Mouse (Mus musculus): Measurements from ENCODE around the gene Pid1. TPM values are rescaled to one million over a fixed set of nuclear protein-coding genes. Genes with fewer than 3 reads are reported as not detected.

The Pid1 gene
- total and polyA plus RNA-seq, 3 experiments, result not detected

DNA sequence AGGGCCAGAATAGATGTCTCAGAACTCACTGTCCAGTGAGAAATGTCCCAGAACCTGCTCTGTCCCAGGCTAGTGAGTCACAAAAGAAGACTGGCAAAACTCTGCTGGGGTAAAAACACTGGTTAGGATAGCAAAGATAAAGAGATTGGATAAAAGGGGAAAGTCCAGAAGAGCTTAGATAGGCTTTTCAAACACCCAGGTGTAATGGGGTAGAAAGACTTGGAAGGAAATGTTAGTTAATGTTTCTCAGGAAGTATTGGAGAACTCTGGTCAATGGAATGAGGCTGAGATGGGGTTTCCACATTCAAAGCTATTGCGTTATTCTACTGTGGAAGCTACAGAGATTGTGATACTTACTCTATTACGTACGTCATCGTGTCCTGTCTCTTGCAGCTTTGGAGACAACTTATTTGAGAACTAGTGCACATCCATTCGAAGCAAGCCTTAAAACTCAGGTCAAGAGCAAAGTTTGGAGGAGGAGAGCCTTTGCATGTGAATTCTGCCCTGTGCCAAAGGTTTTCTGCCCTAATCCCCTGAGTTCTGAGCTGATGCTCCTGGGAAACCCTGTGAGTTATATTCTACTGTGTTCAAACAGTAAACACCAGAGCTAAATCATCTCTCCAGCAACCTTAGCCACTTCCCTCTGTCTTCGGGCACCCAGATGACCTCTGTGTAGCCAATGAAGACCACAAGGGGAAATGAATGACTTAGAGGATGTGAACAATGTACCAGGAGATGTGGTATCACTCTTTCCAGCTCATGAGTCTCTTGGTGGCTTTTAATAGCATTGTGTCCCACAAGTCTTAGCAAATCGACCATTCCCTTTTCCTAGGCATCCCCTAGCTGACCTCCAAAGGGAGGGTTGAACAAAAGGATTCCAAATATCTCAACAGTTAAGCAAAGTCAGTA, 1.0 kb downstream of the Pid1 start:
- H3K4me1 ChIP-seq (ENCODE audit: control insufficient read depth in 1 of 2, insufficient read depth in 2 of 2), result peaks cover 3 to 28% of the 10 kb centered on the region in 2 experiments; a peak in 2 of 4 replicates
- H3K9ac ChIP-seq (ENCODE audit: insufficient read depth, low read depth), result no peak overlapping the region
- H3K79me2 ChIP-seq (replicated peaks; ENCODE audit: control insufficient read depth, extremely low read depth, insufficient read depth, poor library complexity, severe bottlenecking), result no peaks in the 10 kb centered on the region
- no peaks in the 10 kb centered on the region for H3K9me3 ChIP-seq (replicated peaks; ENCODE audit: low read length)
- dilution Hi-C loops (cut with MboI; ENCODE audit: extremely low pct_ligation_motif_present, extremely low pct_unique_long_range_greater_than_20kb, low sequenced_read_pairs) (no loop called here), in situ Hi-C loops (cut with MboI; ENCODE audit: low pct_ligation_motif_present, low pct_unique_long_range_greater_than_20kb, low sequenced_read_pairs) (no loop called here)
- H3K36me3 ChIP-seq (replicated peaks in 1 of 2; ENCODE audit: control insufficient read depth in 1 of 2, insufficient read depth in 1 of 2, low read length in 1 of 2), result no peaks in the 10 kb centered on the region
- DNase-seq (ENCODE audit: extremely low read depth), result no peak
- no peak overlapping the region for H3K4me3 ChIP-seq (replicated peaks in 1 of 3; ENCODE audit: low read depth in 2 of 3, low read length in 2 of 3, poor library complexity in 1 of 3)
- H3K27me3 ChIP-seq (replicated peaks), result peaks cover 9% of the 10 kb centered on the region
- TF ChIP-seq NRF1 (IDR thresholded peaks at IDR 0.05; ENCODE audit: low read depth, low read length), result no peak
- TF ChIP-seq ELF1 (IDR thresholded peaks at IDR 0.05; ENCODE audit: low read depth, low read length), result no peak
- no peak for TF ChIP-seq IRF4 (IDR thresholded peaks at IDR 0.05; ENCODE audit: low read depth, low read length)
- no peak for TF ChIP-seq SIN3A (IDR thresholded peaks at IDR 0.05; ENCODE audit: low read length)
- no peak for TF ChIP-seq ETS1 (conservative IDR thresholded peaks at IDR 0.05; ENCODE audit: low read depth, low read length)
- no peak for TF ChIP-seq MXI1 (IDR thresholded peaks at IDR 0.05; ENCODE audit: low read depth, low read length)
- no peak for TF ChIP-seq CTCF (conservative IDR thresholded peaks at IDR 0.05 in 1 of 2, IDR thresholded peaks at IDR 0.05 in 1 of 2; ENCODE audit: low read depth in 2 of 2, low read length in 2 of 2)
- no peak for TF ChIP-seq HCFC1 (IDR thresholded peaks at IDR 0.05; ENCODE audit: low read depth, low read length)
- TF ChIP-seq TBP (conservative IDR thresholded peaks at IDR 0.05; ENCODE audit: low read depth, low read length), result no peak
- no peak for TF ChIP-seq UBTF (IDR thresholded peaks at IDR 0.05; ENCODE audit: low read depth, low read length)
- TF ChIP-seq KAT2A (IDR thresholded peaks at IDR 0.05; ENCODE audit: insufficient replicate concordance, low read length), result no peak
- TF ChIP-seq BHLHE40 (IDR thresholded peaks at IDR 0.05; ENCODE audit: low read depth, low read length), result no peak
- H3K4me2 ChIP-seq (ENCODE audit: insufficient read depth, low read depth, poor library complexity, severe bottlenecking), result no peak overlapping the region
- no peak overlapping the region for H3K27ac ChIP-seq (ENCODE audit: insufficient read depth, low read depth)

GRCm38 (mm10) chr1:84362209-84362608, 1.8 kb downstream of the Pid1 start:
- Histone ChIP-seq H3K36me3 (replicated peaks in 1 of 2; ENCODE audit: control insufficient read depth in 1 of 2, insufficient read depth in 1 of 2, low read length in 1 of 2) (no peaks in the 10 kb centered on the region), H3K27ac (ENCODE audit: insufficient read depth, low read depth) (no peak overlapping the region), H3K27me3 (replicated peaks) (peaks cover 7% of the 10 kb centered on the region), H3K79me2 (replicated peaks; ENCODE audit: control insufficient read depth, extremely low read depth, insufficient read depth, poor library complexity, severe bottlenecking) (no peaks in the 10 kb centered on the region), H3K9ac (ENCODE audit: insufficient read depth, low read depth) (no peak overlapping the region), H3K4me1 (ENCODE audit: control insufficient read depth in 1 of 2, insufficient read depth in 2 of 2) (peaks cover 3 to 28% of the 10 kb centered on the region in 2 experiments; a peak in 2 of 4 replicates), H3K4me3 (replicated peaks in 1 of 3; ENCODE audit: low read depth in 2 of 3, low read length in 2 of 3, poor library complexity in 1 of 3) (no peak overlapping the region), H3K9me3 (replicated peaks; ENCODE audit: low read length) (no peaks in the 10 kb centered on the region), H3K4me2 (ENCODE audit: insufficient read depth, low read depth, poor library complexity, severe bottlenecking) (no peak overlapping the region)
- dilution Hi-C loops (cut with MboI; ENCODE audit: extremely low pct_ligation_motif_present, extremely low pct_unique_long_range_greater_than_20kb, low sequenced_read_pairs) (no loop called here), in situ Hi-C loops (cut with MboI; ENCODE audit: low pct_ligation_motif_present, low pct_unique_long_range_greater_than_20kb, low sequenced_read_pairs) (no loop called here)
- TF ChIP-seq KAT2A (IDR thresholded peaks at IDR 0.05; ENCODE audit: insufficient replicate concordance, low read length) (no peak), ZMIZ1 (IDR thresholded peaks at IDR 0.05; ENCODE audit: low read depth, low read length) (no peak), ETS1 (conservative IDR thresholded peaks at IDR 0.05; ENCODE audit: low read depth, low read length) (no peak), SIN3A (IDR thresholded peaks at IDR 0.05; ENCODE audit: low read length) (no peak), IRF4 (IDR thresholded peaks at IDR 0.05; ENCODE audit: low read depth, low read length) (no peak), CTCF (conservative IDR thresholded peaks at IDR 0.05 in 1 of 2, IDR thresholded peaks at IDR 0.05 in 1 of 2; ENCODE audit: low read depth in 2 of 2, low read length in 2 of 2) (no peak), MXI1 (IDR thresholded peaks at IDR 0.05; ENCODE audit: low read depth, low read length) (no peak), MAZ (IDR thresholded peaks at IDR 0.05; ENCODE audit: low read depth, low read length) (no peak), JUND (conservative IDR thresholded peaks at IDR 0.05; ENCODE audit: low read depth, low read length) (no peak), MAX (IDR thresholded peaks at IDR 0.05; ENCODE audit: low read length) (no peak), TBP (conservative IDR thresholded peaks at IDR 0.05; ENCODE audit: low read depth, low read length) (no peak), USF1 (IDR thresholded peaks at IDR 0.05; ENCODE audit: low read depth, low read length) (no peak)
- no peak for DNase-seq (ENCODE audit: extremely low read depth)

All from CH12.LX (cell line).